Comparison of ENCODE assay signal across 19 mouse cellular contexts in genomic region chr6:115927292-115928242, GRCm38 (mm10). TPM values are rescaled to one million over a fixed set of nuclear protein-coding genes. Genes with fewer than 3 reads are reported as not detected.
DNase-seq lines count a peak whose midpoint lies in the region; ATAC-seq lines count a peak whose summit lies in the region.
"Had no signal": no experiment of that assay in that cellular context is flagged by ENCODE, and none has a peak within 500 bp of the region (broad histone marks: within the 10 kb centered on the region; RNA-seq: fewer than 3 reads in every experiment).

No protein-coding gene starts in this region.

- intact Hi-C loops in left cerebral cortex, postnatal 25 days (cut with DNase I) = no loop called here

- H3K4me3 ChIP-seq in midbrain, embryonic 12.5 days = no peak overlapping the region
- H3K4me3 ChIP-seq in midbrain, embryonic 11.5 days (ENCODE audit: low read depth, low read length) = no peak overlapping the region
- H3K4me3 ChIP-seq in forebrain, embryonic 12.5 days (replicated peaks) = no peak overlapping the region
- H3K4me3 ChIP-seq in hindbrain, embryonic 16.5 days (ENCODE audit: low read length) = no peak overlapping the region
- H3K4me3 ChIP-seq: heart, embryonic 15.5 days; limb, embryonic 12.5 days had no signal

- H3K4me1 ChIP-seq in midbrain, embryonic 12.5 days = peaks cover 7% of the 10 kb centered on the region
- H3K4me1 ChIP-seq in midbrain, embryonic 11.5 days (ENCODE audit: control insufficient read depth, insufficient read depth, low read length) = no peaks in the 10 kb centered on the region
- H3K4me1 ChIP-seq in forebrain, embryonic 12.5 days = peaks cover 19% of the 10 kb centered on the region
- H3K4me1 ChIP-seq in hindbrain, embryonic 16.5 days (ENCODE audit: control insufficient read depth, insufficient read depth, low read depth, low read length) = peaks cover 18% of the 10 kb centered on the region

- no peak overlapping the region for H3K4me2 ChIP-seq in midbrain, embryonic 12.5 days (replicated peaks)
- no peak overlapping the region for H3K4me2 ChIP-seq in midbrain, embryonic 11.5 days
- no peak overlapping the region for H3K4me2 ChIP-seq in forebrain, embryonic 12.5 days
- H3K4me2 ChIP-seq in hindbrain, embryonic 16.5 days (ENCODE audit: low read length) = no peak overlapping the region
- H3K4me2 ChIP-seq: heart, embryonic 15.5 days had no signal

- DNase-seq in midbrain, embryonic 11.5 days (ENCODE audit: low spot score, missing footprints) = no peak
- DNase-seq in thymus, postnatal 14 days = no peak
- DNase-seq in left cerebral cortex, postnatal 25 days (ENCODE audit: low spot score in 2 of 2) = no peak
- no peak for DNase-seq in embryo, embryonic 9.5 days (ENCODE audit: extremely low spot score)
- DNase-seq: cerebellum, adult 9-11 months; lung, postnatal 4 days; right cerebral cortex, postnatal 25 days; thymus, adult 2 months had no signal

- no peaks in the 10 kb centered on the region; the same call in 1 of the 2 replicates for H3K27me3 ChIP-seq in midbrain, embryonic 12.5 days
- no peaks in the 10 kb centered on the region for H3K27me3 ChIP-seq in midbrain, embryonic 11.5 days (ENCODE audit: control insufficient read depth, insufficient read depth, low read length)
- no peaks in the 10 kb centered on the region for H3K27me3 ChIP-seq in forebrain, embryonic 12.5 days
- H3K27me3 ChIP-seq in hindbrain, embryonic 16.5 days (replicated peaks; ENCODE audit: control insufficient read depth, insufficient read depth, low read length) = no peaks in the 10 kb centered on the region
- H3K27me3 ChIP-seq: CH12.LX; heart, embryonic 15.5 days; limb, embryonic 12.5 days had no signal

- H3K27ac ChIP-seq in midbrain, embryonic 12.5 days (replicated peaks) = 0 out of 2 replicates have a peak overlapping the region, but pooled peaks have one; percentile 10
- H3K27ac ChIP-seq in midbrain, embryonic 11.5 days (ENCODE audit: low read depth, low read length) = no peak overlapping the region
- peak overlapping the region; percentile 74 for H3K27ac ChIP-seq in forebrain, embryonic 12.5 days
- peak overlapping the region; percentile 39; the same call in 1 of the 2 replicates for H3K27ac ChIP-seq in hindbrain, embryonic 16.5 days (ENCODE audit: low read depth, low read length)
- H3K27ac ChIP-seq: heart, embryonic 15.5 days; limb, embryonic 12.5 days had no signal

- no peak overlapping the region for H3K9ac ChIP-seq in midbrain, embryonic 12.5 days (replicated peaks)
- no peak overlapping the region for H3K9ac ChIP-seq in midbrain, embryonic 11.5 days (ENCODE audit: low read length)
- H3K9ac ChIP-seq in forebrain, embryonic 12.5 days = no peak overlapping the region
- no peak overlapping the region for H3K9ac ChIP-seq in hindbrain, embryonic 16.5 days (ENCODE audit: low read depth, low read length)
- H3K9ac ChIP-seq: heart, embryonic 15.5 days; limb, embryonic 12.5 days had no signal

- 84% methylated on average over 10 of the region's 10 CpGs for WGBS in midbrain, embryonic 12.5 days
- 81% methylated on average over 10 of the region's 10 CpGs for WGBS in midbrain, embryonic 11.5 days
- 72% methylated on average over 10 of the region's 10 CpGs for WGBS in forebrain, embryonic 12.5 days
- WGBS in hindbrain, embryonic 16.5 days = 48% methylated on average over 10 of the region's 10 CpGs

- H3K36me3 ChIP-seq in midbrain, embryonic 12.5 days = no peaks in the 10 kb centered on the region
- no peaks in the 10 kb centered on the region for H3K36me3 ChIP-seq in midbrain, embryonic 11.5 days (ENCODE audit: control insufficient read depth, insufficient read depth, low read length)
- no peaks in the 10 kb centered on the region for H3K36me3 ChIP-seq in forebrain, embryonic 12.5 days (replicated peaks)
- H3K36me3 ChIP-seq in hindbrain, embryonic 16.5 days (ENCODE audit: control insufficient read depth, insufficient read depth, low read length) = peaks cover 2% of the 10 kb centered on the region; the same call in 1 of the 2 replicates
- H3K36me3 ChIP-seq: heart, embryonic 15.5 days had no signal

- ATAC-seq in midbrain, embryonic 12.5 days (ENCODE audit: low FRiP score, low read depth) = no peak
- no peak for ATAC-seq in midbrain, embryonic 11.5 days (ENCODE audit: low FRiP score)
- peak; percentile 42 for ATAC-seq in forebrain, embryonic 12.5 days (ENCODE audit: low FRiP score)
- peak; percentile 40; the same call in 1 of the 2 replicates for ATAC-seq in hindbrain, embryonic 16.5 days
- ATAC-seq: activated CD4-positive, CD25-positive, alpha-beta regulatory T cell, adult 4 months; inflammation-experienced regulatory T-cells, adult 6 months had no signal

- no peaks in the 10 kb centered on the region for H3K9me3 ChIP-seq in midbrain, embryonic 12.5 days
- H3K9me3 ChIP-seq in midbrain, embryonic 11.5 days (ENCODE audit: control insufficient read depth, low read length) = no peaks in the 10 kb centered on the region
- no peaks in the 10 kb centered on the region for H3K9me3 ChIP-seq in forebrain, embryonic 12.5 days
- H3K9me3 ChIP-seq in hindbrain, embryonic 16.5 days (ENCODE audit: control insufficient read depth, low read length) = no peaks in the 10 kb centered on the region
- H3K9me3 ChIP-seq: heart, embryonic 15.5 days; limb, embryonic 12.5 days had no signal

RNA-seq across cellular contexts. Expression of gene Rho, which starts 4.0 kb away (rescaled TPM):
- polyA plus RNA-seq in midbrain, embryonic 12.5 days (2016; fragmentation: Nextera tagmentation; extraction: Ambion mirVana) = 0.33 TPM in 1 of 2 replicates, not detected in the other
- 0.08 TPM in 1 of 2 replicates, not detected in the other for polyA plus RNA-seq in midbrain, embryonic 11.5 days (2014; fragmentation: Nextera tagmentation; extraction: Ambion mirVana)
- polyA plus RNA-seq in forebrain, embryonic 12.5 days (2016; fragmentation: Nextera tagmentation; extraction: Ambion mirVana) = 0.43 TPM in 1 of 2 replicates, not detected in the other
- 0.35 and 0.50 TPM in 2 replicates for polyA plus RNA-seq in hindbrain, embryonic 16.5 days (2015; fragmentation: Nextera tagmentation; extraction: Ambion mirVana)
- under 1 TPM in 1 of 2 experiments, not detected in 1; 0.25 TPM for total RNA-seq in left cerebral cortex, postnatal 25 days (2021)
- polyA plus RNA-seq: activated CD4-positive, CD25-positive, alpha-beta regulatory T cell, adult 4 months; heart, embryonic 15.5 days; liver, embryonic 16.5 days had no signal

RNA-seq across cellular contexts. Expression of gene H1foo, which starts 17.2 kb away (rescaled TPM):
- not detected in 2 replicates for polyA plus RNA-seq in midbrain, embryonic 12.5 days (2016; fragmentation: Nextera tagmentation; extraction: Ambion mirVana)
- not detected in 2 replicates for polyA plus RNA-seq in midbrain, embryonic 11.5 days (2014; fragmentation: Nextera tagmentation; extraction: Ambion mirVana)
- polyA plus RNA-seq in forebrain, embryonic 12.5 days (2016; fragmentation: Nextera tagmentation; extraction: Ambion mirVana) = not detected in 2 replicates
- not detected in 2 replicates for polyA plus RNA-seq in hindbrain, embryonic 16.5 days (2015; fragmentation: Nextera tagmentation; extraction: Ambion mirVana)
- not detected for total RNA-seq in left cerebral cortex, postnatal 25 days (2021)
- total RNA-seq: gastrocnemius, postnatal 4 days had no signal
- polyA plus RNA-seq: heart, embryonic 15.5 days; inflammation-experienced regulatory T-cells, adult 6 months; kidney, embryonic 16.5 days; limb, embryonic 12.5 days; liver, embryonic 16.5 days had no signal

Comparison
In these comparisons a context has a peak if more than half of its experiments do, and no peak if none do; other contexts are left out.
1. ATAC-seq: peak in forebrain, embryonic 12.5 days (single experiment) and hindbrain, embryonic 16.5 days (single experiment); none in midbrain, embryonic 12.5 days (single experiment) and midbrain, embryonic 11.5 days (single experiment).